ENCODE assay signal across 22 mouse cellular contexts in the genomic region with DNA sequence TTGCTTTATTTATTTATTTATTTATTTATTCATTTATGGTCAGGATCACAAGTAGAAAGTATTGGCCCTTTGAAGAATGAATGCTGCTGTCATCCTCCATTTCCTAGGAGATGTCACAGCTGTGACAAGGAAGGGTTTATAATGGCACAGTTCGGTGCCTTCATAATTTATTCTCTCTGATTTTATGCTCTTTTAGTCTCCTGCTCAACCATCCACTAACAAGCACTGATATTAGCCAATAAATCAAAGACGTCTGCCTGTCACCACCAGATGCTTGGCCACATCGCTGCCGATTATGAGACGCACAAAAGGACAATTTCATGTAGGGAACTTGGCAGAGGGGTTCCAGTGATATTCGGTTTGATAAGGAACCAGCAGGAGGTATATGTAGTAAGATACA.
DNase-seq lines count a peak whose midpoint lies in the region; ATAC-seq and TF ChIP-seq lines count a peak whose summit lies in the region.
"Had no signal": no experiment of that assay in that cellular context is flagged by ENCODE, and none has a peak within 500 bp of the region (broad histone marks: within the 10 kb centered on the region; RNA-seq: fewer than 3 reads in every experiment).

No protein-coding gene starts in this region.

- no peaks in the 10 kb centered on the region for H3K9me3 ChIP-seq in hindbrain, embryonic 14.5 days (ENCODE audit: control insufficient read depth, low read length)
- H3K9me3 ChIP-seq in midbrain, embryonic 16.5 days (replicated peaks; ENCODE audit: control insufficient read depth, low read length, poor library complexity, severe bottlenecking), result no peaks in the 10 kb centered on the region
- H3K9me3 ChIP-seq in intestine, postnatal 0 days (ENCODE audit: control insufficient read depth), result no peaks in the 10 kb centered on the region
- H3K9me3 ChIP-seq: embryonic facial prominence, embryonic 10.5 days; lung, embryonic 15.5 days had no signal

- no peak overlapping the region for H3K4me2 ChIP-seq in hindbrain, embryonic 14.5 days (replicated peaks)
- peak overlapping the region; percentile 12; the same call in 1 of the 2 replicates for H3K4me2 ChIP-seq in midbrain, embryonic 16.5 days (ENCODE audit: low read length)
- no peak overlapping the region for H3K4me2 ChIP-seq in intestine, postnatal 0 days (replicated peaks; ENCODE audit: low read depth)
- H3K4me2 ChIP-seq: lung, embryonic 15.5 days had no signal

- WGBS in hindbrain, embryonic 14.5 days, result 22% methylated on average over 6 of the region's 6 CpGs
- 43% methylated on average over 6 of the region's 6 CpGs for WGBS in midbrain, embryonic 16.5 days
- WGBS in intestine, postnatal 0 days, result 69% methylated on average over 6 of the region's 6 CpGs

- H3K36me3 ChIP-seq in hindbrain, embryonic 14.5 days (replicated peaks; ENCODE audit: control insufficient read depth, insufficient read depth), result no peaks in the 10 kb centered on the region
- no peaks in the 10 kb centered on the region for H3K36me3 ChIP-seq in midbrain, embryonic 16.5 days (ENCODE audit: control insufficient read depth, insufficient read depth, low read length)
- H3K36me3 ChIP-seq in intestine, postnatal 0 days (ENCODE audit: control insufficient read depth, insufficient read depth), result no peaks in the 10 kb centered on the region
- H3K36me3 ChIP-seq: embryonic facial prominence, embryonic 10.5 days; lung, embryonic 15.5 days had no signal

- TF ChIP-seq CTCF in intestine, postnatal 0 days (IDR thresholded peaks at IDR 0.05; ENCODE audit: low read depth), result no peak

- H3K4me3 ChIP-seq in hindbrain, embryonic 14.5 days (replicated peaks; ENCODE audit: low read length), result no peak overlapping the region
- H3K4me3 ChIP-seq in midbrain, embryonic 16.5 days (ENCODE audit: low read depth, low read length), result no peak overlapping the region
- H3K4me3 ChIP-seq in intestine, postnatal 0 days (ENCODE audit: low read depth, low read length), result no peak overlapping the region
- H3K4me3 ChIP-seq: embryonic facial prominence, embryonic 10.5 days; heart, adult 2 months; lung, embryonic 15.5 days had no signal

- ATAC-seq in hindbrain, embryonic 14.5 days (ENCODE audit: low FRiP score), result peak; percentile 86; the same call in 1 of the 2 replicates
- no peak for ATAC-seq in midbrain, embryonic 16.5 days
- no peak for ATAC-seq in intestine, postnatal 0 days
- ATAC-seq: CD4-positive, CD25-positive, alpha-beta regulatory T cell, adult 4 months; Patski had no signal

- no peaks in the 10 kb centered on the region for H3K4me1 ChIP-seq in hindbrain, embryonic 14.5 days (replicated peaks; ENCODE audit: control insufficient read depth, insufficient read depth, low read length)
- no peaks in the 10 kb centered on the region for H3K4me1 ChIP-seq in midbrain, embryonic 16.5 days (ENCODE audit: control insufficient read depth, insufficient read depth, low read length)
- no peaks in the 10 kb centered on the region for H3K4me1 ChIP-seq in intestine, postnatal 0 days (replicated peaks; ENCODE audit: control insufficient read depth, insufficient read depth, low read length)
- H3K4me1 ChIP-seq: embryonic facial prominence, embryonic 10.5 days; lung, embryonic 15.5 days had no signal

- H3K27ac ChIP-seq in hindbrain, embryonic 14.5 days, result no peak overlapping the region
- no peak overlapping the region for H3K27ac ChIP-seq in midbrain, embryonic 16.5 days (ENCODE audit: low read length)
- no peak overlapping the region for H3K27ac ChIP-seq in intestine, postnatal 0 days (ENCODE audit: low read depth, low read length)
- H3K27ac ChIP-seq: embryonic facial prominence, embryonic 10.5 days; heart, adult 2 months; kidney, postnatal 0 days; liver, embryonic 14.5 days; lung, embryonic 15.5 days; macrophage had no signal

- H3K27me3 ChIP-seq in hindbrain, embryonic 14.5 days (ENCODE audit: control insufficient read depth, insufficient read depth, low read length), result no peaks in the 10 kb centered on the region
- no peaks in the 10 kb centered on the region for H3K27me3 ChIP-seq in midbrain, embryonic 16.5 days (ENCODE audit: control insufficient read depth, insufficient read depth, low read depth, low read length)
- H3K27me3 ChIP-seq in intestine, postnatal 0 days (replicated peaks; ENCODE audit: control insufficient read depth, insufficient read depth, low read length), result no peaks in the 10 kb centered on the region
- H3K27me3 ChIP-seq: lung, embryonic 15.5 days; Patski had no signal

- DNase-seq in embryo, embryonic 11 days, result peak; percentile 4
- DNase-seq in embryo, embryonic 10 days (ENCODE audit: low spot score), result no peak
- DNase-seq in brain, adult 2 months (ENCODE audit: low read depth, low spot score), result peak; percentile 0
- peak; percentile 39 for DNase-seq in hindbrain, embryonic 14.5 days (ENCODE audit: low spot score)
- DNase-seq in spleen, adult 12 weeks (ENCODE audit: low spot score), result no peak
- no peak for DNase-seq in heart, adult 18-20 months
- DNase-seq: adrenal gland, adult 8-10 months; cerebellum, adult 11-12 months; cerebellum, postnatal 25 days; heart, adult 2 months; kidney, adult 11 months; spleen, adult 18-20 months; thymus, postnatal 4 days had no signal

- H3K9ac ChIP-seq in hindbrain, embryonic 14.5 days, result no peak overlapping the region
- H3K9ac ChIP-seq in midbrain, embryonic 16.5 days (ENCODE audit: low read depth, low read length), result no peak overlapping the region
- no peak overlapping the region for H3K9ac ChIP-seq in intestine, postnatal 0 days (ENCODE audit: low read depth, low read length)
- H3K9ac ChIP-seq: liver, embryonic 14.5 days; lung, embryonic 15.5 days had no signal

Comparison
In these comparisons a context has a peak if more than half of its experiments do, and no peak if none do; other contexts are left out.
1. DNase-seq: peak in embryo, embryonic 11 days (single experiment), brain, adult 2 months (single experiment) and hindbrain, embryonic 14.5 days (single experiment); none in embryo, embryonic 10 days (single experiment), spleen, adult 12 weeks (single experiment) and heart, adult 18-20 months (0 of 2).